ENCODE assay signal across 9 mouse cellular contexts in genomic region chr11:97536835-97537579, GRCm38 (mm10). TPM values are rescaled to one million over a fixed set of nuclear protein-coding genes. Genes with fewer than 3 reads are reported as not detected.
DNase-seq lines count a peak whose midpoint lies in the region; ATAC-seq and TF ChIP-seq lines count a peak whose summit lies in the region.
"Had no signal": no experiment of that assay in that cellular context is flagged by ENCODE, and none has a peak within 500 bp of the region (broad histone marks: within the 10 kb centered on the region; RNA-seq: fewer than 3 reads in every experiment).

No protein-coding gene starts in this region.

- WGBS in neural tube, embryonic 13.5 days: 3% methylated on average over 36 of the region's 36 CpGs

- peaks cover 23% of the 10 kb centered on the region for H3K36me3 ChIP-seq in neural tube, embryonic 13.5 days

- ATAC-seq in neural tube, embryonic 13.5 days (ENCODE audit: low read depth): peak; percentile 30

- H3K27ac ChIP-seq in layer of hippocampus, adult 2 months: peak overlapping the region; percentile 87
- no peak overlapping the region for H3K27ac ChIP-seq in brown adipose tissue, adult 24 weeks (replicated peaks; ENCODE audit: low read depth, low read length)
- no peak overlapping the region for H3K27ac ChIP-seq in embryonic fibroblast, embryonic 13.5 days (ENCODE audit: insufficient read depth, low read length)
- H3K27ac ChIP-seq in neural tube, embryonic 13.5 days (replicated peaks): no peak overlapping the region

- peaks cover 91% of the 10 kb centered on the region for H3K27me3 ChIP-seq in neural tube, embryonic 13.5 days

- DNase-seq in layer of hippocampus, adult 2 months (ENCODE audit: low spot score in 2 of 2): no peak
- no peak for DNase-seq in layer of hippocampus, postnatal 25 days (ENCODE audit: extremely low spot score in 1 of 2, low spot score in 1 of 2)
- DNase-seq in kidney, postnatal 25 days: peak; percentile 32 to 69
- no peak for DNase-seq in left cerebral cortex, adult 8-10 months (ENCODE audit: low spot score in 2 of 2)
- no peak for DNase-seq in right cerebral cortex, adult 2 months (ENCODE audit: low spot score in 2 of 2)

- H3K4me1 ChIP-seq in brown adipose tissue, adult 24 weeks (ENCODE audit: control insufficient read depth, insufficient read depth, insufficient read length, low read length): no peaks in the 10 kb centered on the region
- H3K4me1 ChIP-seq in embryonic fibroblast, embryonic 13.5 days (ENCODE audit: control insufficient read depth, insufficient read depth, low read length): no peaks in the 10 kb centered on the region
- peaks cover 61% of the 10 kb centered on the region for H3K4me1 ChIP-seq in neural tube, embryonic 13.5 days (replicated peaks)

- H3K9me3 ChIP-seq in neural tube, embryonic 13.5 days: no peaks in the 10 kb centered on the region

- H3K4me2 ChIP-seq in neural tube, embryonic 13.5 days: peak overlapping the region; percentile 56

- TF ChIP-seq CTCF in layer of hippocampus, adult 2 months (conservative IDR thresholded peaks at IDR 0.05): peak; percentile 38
- TF ChIP-seq CTCF in embryonic fibroblast, embryonic 13.5 days (IDR thresholded peaks at IDR 0.05; ENCODE audit: borderline replicate concordance, insufficient read depth, low read length): 0 out of 2 replicates have a peak, but pooled peaks have one; percentile 7

- no peak for TF ChIP-seq POLR2A in embryonic fibroblast, embryonic 13.5 days (IDR thresholded peaks at IDR 0.05; ENCODE audit: low read depth, low read length)

- peak overlapping the region; percentile 57; the same call in 1 of the 2 replicates for H3K9ac ChIP-seq in neural tube, embryonic 13.5 days

- peak overlapping the region; percentile 50 for H3K4me3 ChIP-seq in layer of hippocampus, adult 2 months
- H3K4me3 ChIP-seq in brown adipose tissue, adult 24 weeks (ENCODE audit: insufficient read depth, low read depth, low read length): peak overlapping the region; percentile 1; the same call in 1 of the 2 replicates
- no peak overlapping the region for H3K4me3 ChIP-seq in embryonic fibroblast, embryonic 13.5 days (ENCODE audit: insufficient read depth, low read length)
- H3K4me3 ChIP-seq in neural tube, embryonic 13.5 days: peak overlapping the region; percentile 26
- H3K4me3 ChIP-seq: myocyte had no signal

RNA-seq across cellular contexts. Expression of gene 4933428G20Rik, which starts 36.9 kb away (rescaled TPM):
- total RNA-seq in layer of hippocampus, adult 2 months (2021): under 1 TPM in 1 of 2 experiments, not detected in 1; 0.25 TPM
- total RNA-seq in layer of hippocampus, postnatal 25 days (2021): under 1 TPM in 1 of 2 experiments, not detected in 1; 0.20 TPM
- not detected in 2 replicates for polyA plus RNA-seq in brown adipose tissue, adult 24 weeks (2012; ENCODE audit: insufficient read depth, insufficient read length, missing spikeins)
- not detected in 2 replicates for polyA plus RNA-seq in embryonic fibroblast, embryonic 13.5 days (2011; ENCODE audit: insufficient read length, low read depth, missing spikeins)
- 0.81 and 1.1 TPM in 2 replicates for polyA plus RNA-seq in neural tube, embryonic 13.5 days (2015; fragmentation: Nextera tagmentation; extraction: Ambion mirVana)
- not detected for total RNA-seq in left cerebral cortex, adult 8-10 months (2022)

RNA-seq across cellular contexts. Expression of gene Srcin1, which starts 39.0 kb away (rescaled TPM):
- 100 to 1,000 TPM; 226 to 232 TPM for total RNA-seq in layer of hippocampus, adult 2 months (2021)
- 100 to 1,000 TPM; 260 to 270 TPM for total RNA-seq in layer of hippocampus, postnatal 25 days (2021)
- 0.21 and 0.32 TPM in 2 replicates for polyA plus RNA-seq in brown adipose tissue, adult 24 weeks (2012; ENCODE audit: insufficient read depth, insufficient read length, missing spikeins)
- 0.18 TPM in 1 of 2 replicates, not detected in the other for polyA plus RNA-seq in embryonic fibroblast, embryonic 13.5 days (2011; ENCODE audit: insufficient read length, low read depth, missing spikeins)
- 5.7 and 7.0 TPM in 2 replicates for polyA plus RNA-seq in neural tube, embryonic 13.5 days (2015; fragmentation: Nextera tagmentation; extraction: Ambion mirVana)
- 100 to 1,000 TPM; 255 to 270 (median 262) TPM for total RNA-seq in left cerebral cortex, adult 8-10 months (2022)
- polyA plus RNA-seq: myocyte had no signal

Comparison
In these comparisons a context has a peak if more than half of its experiments do, and no peak if none do; other contexts are left out.
1. DNase-seq: peak in kidney, postnatal 25 days (2 of 2); none in layer of hippocampus, adult 2 months (0 of 2), layer of hippocampus, postnatal 25 days (0 of 2), left cerebral cortex, adult 8-10 months (0 of 2) and right cerebral cortex, adult 2 months (0 of 2).